ENCODE assay signal across 8 mouse cellular contexts in genomic region chr7:131542872-131543622, GRCm38 (mm10). TPM values are rescaled to one million over a fixed set of nuclear protein-coding genes. Genes with fewer than 3 reads are reported as not detected.
DNase-seq lines count a peak whose midpoint lies in the region; ATAC-seq and TF ChIP-seq lines count a peak whose summit lies in the region.

No protein-coding gene starts in this region.

- no peak overlapping the region for H3K27ac ChIP-seq in heart, adult 2 months
- 0 out of 2 replicates have a peak overlapping the region, but pooled peaks have one; percentile 45 for H3K27ac ChIP-seq in hindbrain, embryonic 15.5 days (replicated peaks)
- H3K27ac ChIP-seq in midbrain, embryonic 16.5 days (ENCODE audit: low read length), result no peak overlapping the region

- H3K79me2 ChIP-seq in heart, adult 2 months (replicated peaks; ENCODE audit: control insufficient read depth, insufficient read depth, low read length), result no peaks in the 10 kb centered on the region

- TF ChIP-seq POLR2A in heart, adult 2 months (IDR thresholded peaks at IDR 0.05; ENCODE audit: insufficient read depth, low read depth, low read length), result no peak

- peak overlapping the region; percentile 24 for H3K4me3 ChIP-seq in heart, adult 2 months
- H3K4me3 ChIP-seq in hindbrain, embryonic 15.5 days, result peak overlapping the region; percentile 32
- peak overlapping the region; percentile 27 for H3K4me3 ChIP-seq in midbrain, embryonic 16.5 days (ENCODE audit: low read depth, low read length)

- intact Hi-C loops in heart, adult 2 months (cut with DNase I), result loop anchor here (5.0 to 10.0 kb wide), 2 partner anchors 131 to 1012 kb away; partner anchors contain the start of genes Acadsb and Ikzf5
- intact Hi-C loops in heart, postnatal 25 days (cut with DNase I), result loop anchor here (10.0 kb wide), 1 partner anchor 672 kb away; no protein-coding TSS in a partner anchor

- H3K27me3 ChIP-seq in heart, adult 2 months (ENCODE audit: control insufficient read depth, insufficient read depth, low read length), result peaks cover 44% of the 10 kb centered on the region
- H3K27me3 ChIP-seq in hindbrain, embryonic 15.5 days, result peaks cover 89% of the 10 kb centered on the region
- H3K27me3 ChIP-seq in midbrain, embryonic 16.5 days (ENCODE audit: control insufficient read depth, insufficient read depth, low read depth, low read length), result peaks cover 67% of the 10 kb centered on the region

- peak; percentile 10 to 36 for DNase-seq in heart, adult 2 months
- no peak for DNase-seq in heart, postnatal 25 days (ENCODE audit: low spot score)
- peak; percentile 48 for DNase-seq in embryo, embryonic 11 days
- DNase-seq in layer of hippocampus, adult 18-20 months (ENCODE audit: low spot score in 2 of 2), result no peak
- DNase-seq in layer of hippocampus, postnatal 25 days (ENCODE audit: extremely low spot score in 1 of 2, low spot score in 1 of 2), result no peak
- DNase-seq in cerebellum, adult 11-12 months, result no peak

- H3K4me1 ChIP-seq in heart, adult 2 months (ENCODE audit: control insufficient read depth, insufficient read depth, low read length), result no peaks in the 10 kb centered on the region
- H3K4me1 ChIP-seq in hindbrain, embryonic 15.5 days (replicated peaks), result peaks cover 27% of the 10 kb centered on the region
- H3K4me1 ChIP-seq in midbrain, embryonic 16.5 days (ENCODE audit: control insufficient read depth, insufficient read depth, low read length), result peaks cover 8% of the 10 kb centered on the region

- WGBS in heart, adult 2 months, result 2% methylated on average over 65 of the region's 71 CpGs
- under 1% methylated on average over 63 of the region's 71 CpGs for WGBS in hindbrain, embryonic 15.5 days
- WGBS in midbrain, embryonic 16.5 days, result under 1% methylated on average over 63 of the region's 71 CpGs

- H3K9me3 ChIP-seq in hindbrain, embryonic 15.5 days, result no peaks in the 10 kb centered on the region
- no peaks in the 10 kb centered on the region for H3K9me3 ChIP-seq in midbrain, embryonic 16.5 days (replicated peaks; ENCODE audit: control insufficient read depth, low read length, poor library complexity, severe bottlenecking)

- no peak for ATAC-seq in hindbrain, embryonic 15.5 days (ENCODE audit: low FRiP score, low read depth)
- no peak for ATAC-seq in midbrain, embryonic 16.5 days

- peak overlapping the region; percentile 55 for H3K4me2 ChIP-seq in hindbrain, embryonic 15.5 days
- peak overlapping the region; percentile 46 for H3K4me2 ChIP-seq in midbrain, embryonic 16.5 days (ENCODE audit: low read length)

- H3K36me3 ChIP-seq in heart, adult 2 months (ENCODE audit: control insufficient read depth, insufficient read depth, low read length), result no peaks in the 10 kb centered on the region
- no peaks in the 10 kb centered on the region for H3K36me3 ChIP-seq in hindbrain, embryonic 15.5 days
- no peaks in the 10 kb centered on the region for H3K36me3 ChIP-seq in midbrain, embryonic 16.5 days (ENCODE audit: control insufficient read depth, insufficient read depth, low read length)

- TF ChIP-seq CTCF in heart, adult 2 months (IDR thresholded peaks at IDR 0.05), result no peak

- no peak overlapping the region for H3K9ac ChIP-seq in heart, adult 2 months (ENCODE audit: low read depth, low read length)
- no peak overlapping the region for H3K9ac ChIP-seq in hindbrain, embryonic 15.5 days
- H3K9ac ChIP-seq in midbrain, embryonic 16.5 days (ENCODE audit: low read depth, low read length), result peak overlapping the region; percentile 30; the same call in 1 of the 2 replicates

- TF ChIP-seq EP300 in heart, adult 2 months (IDR thresholded peaks at IDR 0.05; ENCODE audit: insufficient read depth, low read depth, low read length), result no peak

RNA-seq across cellular contexts. Expression of gene Hmx3, which starts 0.4 kb away (rescaled TPM):
- total RNA-seq in heart, adult 2 months (2021), result not detected
- polyA plus RNA-seq in heart, adult 2 months (2012; rRNA removed), result not detected in 2 replicates
- total RNA-seq in heart, postnatal 25 days (2021), result not detected
- 0.60 and 0.93 TPM in 2 replicates for polyA plus RNA-seq in hindbrain, embryonic 15.5 days (2015; fragmentation: Nextera tagmentation; extraction: Ambion mirVana)
- 0.20 and 0.85 TPM in 2 replicates for polyA plus RNA-seq in midbrain, embryonic 16.5 days (2015; fragmentation: Nextera tagmentation; extraction: Ambion mirVana)
- total RNA-seq in layer of hippocampus, adult 18-20 months (2021), result not detected
- total RNA-seq in layer of hippocampus, postnatal 25 days (2021), result not detected

RNA-seq across cellular contexts. Expression of gene Hmx2, which starts 5.5 kb away (rescaled TPM):
- not detected for total RNA-seq in heart, adult 2 months (2021)
- polyA plus RNA-seq in heart, adult 2 months (2012; rRNA removed), result not detected in 2 replicates
- not detected for total RNA-seq in heart, postnatal 25 days (2021)
- 1.3 and 1.4 TPM in 2 replicates for polyA plus RNA-seq in hindbrain, embryonic 15.5 days (2015; fragmentation: Nextera tagmentation; extraction: Ambion mirVana)
- 0.57 and 1.7 TPM in 2 replicates for polyA plus RNA-seq in midbrain, embryonic 16.5 days (2015; fragmentation: Nextera tagmentation; extraction: Ambion mirVana)
- total RNA-seq in layer of hippocampus, adult 18-20 months (2021), result not detected
- total RNA-seq in layer of hippocampus, postnatal 25 days (2021), result not detected

RNA-seq across cellular contexts. Expression of gene Bub3, which starts 17.0 kb away (rescaled TPM):
- total RNA-seq in heart, adult 2 months (2021), result 10 to 100 TPM; 25.0 to 29.8 TPM
- 34.5 and 57.8 TPM in 2 replicates for polyA plus RNA-seq in heart, adult 2 months (2012; rRNA removed)
- 10 to 100 TPM; 32.5 to 32.8 TPM for total RNA-seq in heart, postnatal 25 days (2021)
- polyA plus RNA-seq in hindbrain, embryonic 15.5 days (2015; fragmentation: Nextera tagmentation; extraction: Ambion mirVana), result 158 and 164 TPM in 2 replicates
- polyA plus RNA-seq in midbrain, embryonic 16.5 days (2015; fragmentation: Nextera tagmentation; extraction: Ambion mirVana), result 146 and 160 TPM in 2 replicates
- total RNA-seq in layer of hippocampus, adult 18-20 months (2021), result 10 to 100 TPM; 60.9 to 63.2 TPM
- 10 to 100 TPM; 56.3 to 57.6 TPM for total RNA-seq in layer of hippocampus, postnatal 25 days (2021)

Comparison
In these comparisons a context has a peak if more than half of its experiments do, and no peak if none do; other contexts are left out.
1. DNase-seq: peak in heart, adult 2 months (2 of 2) and embryo, embryonic 11 days (single experiment); none in heart, postnatal 25 days (single experiment), layer of hippocampus, adult 18-20 months (0 of 2), layer of hippocampus, postnatal 25 days (0 of 2) and cerebellum, adult 11-12 months (single experiment).
2. Peak in every context shown above with its lines, with median percentiles within 50 percentile points of each other: H3K4me3 ChIP-seq.